Mouse (Mus musculus) stomach, postnatal 0 days (tissue): ENCODE measurements around the gene Git1. TPM values are rescaled to one million over a fixed set of nuclear protein-coding genes. Genes with fewer than 3 reads are reported as not detected.
"Not testable (repeated sequence)": the region's sequence is repeated elsewhere in the genome, so short reads cannot be mapped to it uniquely, and the experiment has no call there.

Source experiments
- ATAC-seq: fragments of 200-750 bp; cut with Nextera tagmentation; 2 replicates; pipeline ENCODE4 v1.8.0; 2017; ENCODE audit not compliant: low FRiP score, low TSS enrichment
- DNase-seq: peaks from one replicate; pipeline ENCODE4 v3.0.0-alpha.2; 2016; ENCODE audit warnings: low spot score
- H3K27ac ChIP-seq: fragments of 300-500 bp; sonication (generic); replicated peaks from 2 replicates; pipeline ENCODE4 v1.5.1; 2014; ENCODE audit warnings: mild to moderate bottlenecking, control low read depth
- H3K27me3 ChIP-seq: fragments of 300-500 bp; sonication (generic); 2 replicates; pipeline ENCODE4 v1.6.1; 2014; ENCODE audit warnings: low read length; ENCODE audit not compliant: control insufficient read depth, insufficient read depth
- H3K36me3 ChIP-seq: fragments of 300-500 bp; sonication (generic); 2 replicates; pipeline ENCODE4 v1.6.1; 2014; ENCODE audit warnings: low read length, mixed read lengths; ENCODE audit not compliant: control insufficient read depth, insufficient read depth
- H3K4me1 ChIP-seq: fragments of 300-500 bp; sonication (generic); replicated peaks from 2 replicates; pipeline ENCODE4 v1.6.1; 2014; ENCODE audit warnings: antibody characterized with exemption; ENCODE audit not compliant: control insufficient read depth, insufficient read depth
- H3K4me2 ChIP-seq: fragments of 300-500 bp; sonication (generic); replicated peaks from 2 replicates; pipeline ENCODE4 v1.6.1; 2014; ENCODE audit warnings: low read depth, mild to moderate bottlenecking, control low read depth, moderate library complexity
- H3K4me3 ChIP-seq: fragments of 300-500 bp; sonication (generic); 2 replicates; pipeline ENCODE4 v1.5.1; 2014; ENCODE audit warnings: low read depth, low read length, control low read depth
- H3K9ac ChIP-seq: fragments of 300-500 bp; sonication (generic); 2 replicates; pipeline ENCODE4 v1.6.1; 2014; ENCODE audit warnings: mild to moderate bottlenecking, low read length, control low read depth, mixed read lengths
- H3K9me3 ChIP-seq: fragments of 300-500 bp; sonication (generic); 2 replicates; pipeline ENCODE4 v1.6.1; 2016; ENCODE audit warnings: low read length; ENCODE audit not compliant: control insufficient read depth
- CTCF ChIP-seq: IDR thresholded peaks from 2 replicates; pipeline ENCODE4 v1.5.1; 2016; ENCODE audit warnings: antibody characterized with exemption, low read depth, mild to moderate bottlenecking, moderate library complexity
- EP300 ChIP-seq: optimal IDR thresholded peaks from 2 replicates; pipeline ENCODE3; 2016; ENCODE audit warnings: antibody characterized with exemption
- WGBS: fragments of 180-500 bp; shearing (Covaris S2); extraction: QIAGEN DNeasy Blood & Tissue Kit; methylation state at CpG from one replicate; pipeline ENCODE4 v1.1.7; 2014; 5-methylcytosine and 5-hydroxymethylcytosine counted together
- polyA plus RNA-seq: library from polyadenylated mRNA; unstranded; fragments of >200 nt; fragmentation: Nextera tagmentation; extraction: Ambion mirVana; gene quantifications from 2 replicates; pipeline ENCODE4 v1.2.1, GENCODE M21; 2015

The Git1 gene
- polyA plus RNA-seq, 1 experiment from 2014 or later: 5.9 TPM

DNA sequence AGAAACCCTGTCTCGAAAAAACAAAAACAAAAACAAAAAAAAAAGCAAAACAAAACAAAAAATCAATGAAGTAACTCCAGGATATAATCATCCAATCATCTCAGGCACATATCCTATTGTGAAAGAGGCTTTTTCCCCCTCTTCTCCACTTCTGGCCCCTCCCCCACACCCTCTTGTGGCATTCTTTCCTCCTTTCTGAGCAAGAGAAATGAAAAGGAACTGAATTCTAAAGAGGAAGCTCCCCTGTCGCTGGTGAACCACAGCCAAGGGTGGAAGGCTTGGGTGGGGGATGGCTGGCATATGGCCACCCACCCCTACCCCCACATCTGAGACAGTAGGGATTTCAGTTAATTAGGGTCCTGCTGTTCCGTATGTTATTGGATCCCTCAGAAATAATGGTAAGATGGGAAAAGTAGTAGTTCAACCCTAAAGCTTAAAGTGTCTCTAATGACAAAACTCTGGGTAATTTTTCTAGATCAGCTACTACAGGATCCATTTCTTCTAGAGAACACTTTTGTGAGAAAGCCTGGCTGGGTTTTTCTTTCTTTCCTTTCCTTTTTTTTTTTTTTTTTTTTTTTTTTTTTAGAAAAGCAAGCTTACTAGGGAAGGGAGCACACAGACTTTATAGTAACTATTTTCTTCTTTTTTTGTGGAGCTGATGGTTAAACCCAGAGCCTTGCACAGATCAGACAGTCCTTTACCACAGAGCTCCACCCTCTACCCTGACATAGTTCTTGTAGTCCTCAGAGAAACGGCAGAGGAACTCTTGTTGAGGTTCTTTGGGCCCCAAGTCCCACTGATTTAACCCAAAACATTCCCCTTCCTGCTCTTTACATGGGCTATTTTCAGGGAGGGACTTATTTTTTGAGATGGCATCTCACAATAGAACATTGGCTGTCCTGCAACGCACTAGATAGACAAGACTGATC, 27.5 kb downstream of the Git1 start:
- ATAC-seq (no peak), DNase-seq (no peak)
- Histone ChIP-seq H3K36me3 (no peaks in the 10 kb centered on the region), H3K27me3 (no peaks in the 10 kb centered on the region), H3K9me3 (no peaks in the 10 kb centered on the region), H3K4me2 (no peak overlapping the region), H3K4me1 (no peaks in the 10 kb centered on the region), H3K27ac (no peak overlapping the region), H3K4me3 (no peak overlapping the region), H3K9ac (no peak overlapping the region)
- 52% methylated on average over 5 of the region's 5 CpGs for WGBS
- TF ChIP-seq CTCF: no peak
- no peak for TF ChIP-seq EP300

DNA sequence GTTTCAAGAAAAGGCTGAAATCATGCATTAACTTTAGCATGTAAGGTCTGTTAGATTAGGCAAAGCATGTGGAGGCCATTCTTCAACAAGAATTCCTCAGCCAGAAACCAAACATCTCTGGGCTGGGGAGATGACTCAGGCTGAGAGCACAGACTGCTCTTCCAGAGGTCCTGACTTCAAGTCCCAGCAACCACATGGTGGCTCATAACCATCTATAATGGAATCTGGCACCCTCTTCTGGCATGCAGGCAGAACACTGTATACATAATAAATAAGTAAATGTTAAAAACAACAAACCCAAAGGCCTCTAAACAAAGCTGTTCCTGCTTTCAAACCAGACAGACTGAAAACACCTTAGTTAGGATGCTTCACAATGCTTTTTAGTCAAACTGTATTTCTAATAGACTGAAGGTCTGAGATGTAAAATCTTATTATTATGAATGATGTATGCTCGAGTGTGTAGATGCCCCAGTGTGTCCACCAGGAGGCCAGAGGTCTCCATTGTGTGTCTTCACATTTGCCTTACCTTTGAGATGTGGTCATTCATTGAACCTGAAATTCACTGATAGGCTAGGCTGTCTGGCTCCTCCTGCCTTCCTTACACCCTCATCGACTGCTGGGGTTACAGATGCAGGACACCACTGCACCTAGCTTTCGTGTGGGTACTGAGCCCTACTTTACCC, 32.6 kb downstream of the Git1 start:
- no peaks in the 10 kb centered on the region for H3K36me3 ChIP-seq
- no peak for TF ChIP-seq EP300
- no peak for TF ChIP-seq CTCF
- 78% methylated on average over 3 of the region's 3 CpGs for WGBS
- no peak overlapping the region for H3K4me3 ChIP-seq
- H3K9me3 ChIP-seq: no peaks in the 10 kb centered on the region
- no peaks in the 10 kb centered on the region for H3K27me3 ChIP-seq
- H3K9ac ChIP-seq: no peak overlapping the region
- ATAC-seq (no peak), DNase-seq (no peak)
- no peak overlapping the region for H3K4me2 ChIP-seq
- no peaks in the 10 kb centered on the region for H3K4me1 ChIP-seq
- H3K27ac ChIP-seq: no peak overlapping the region

DNA sequence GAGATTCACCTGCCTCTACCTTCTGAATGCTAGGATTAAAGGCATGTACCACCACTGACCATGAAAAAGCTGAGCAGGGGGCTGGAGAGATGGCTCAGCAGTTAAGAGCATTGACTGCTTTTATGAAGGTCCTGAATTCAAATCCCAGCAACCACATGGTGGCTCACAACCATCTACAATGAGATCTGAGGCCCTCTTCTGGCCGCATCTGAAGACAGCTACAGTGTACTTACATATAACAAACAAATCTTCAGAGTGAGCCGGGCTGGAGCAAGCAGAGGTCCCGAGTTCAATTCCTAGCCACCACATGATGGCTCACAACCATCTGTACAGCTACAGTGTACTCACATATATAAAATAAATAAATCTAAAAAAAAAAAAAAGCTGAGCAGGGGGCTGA, 35.1 kb downstream of the Git1 start:
- TF ChIP-seq CTCF: peak; percentile 20; the same call in 1 of the 2 replicates
- ATAC-seq, H3K4me2 ChIP-seq, H3K27me3 ChIP-seq, H3K9me3 ChIP-seq, H3K4me1 ChIP-seq, DNase-seq, H3K9ac ChIP-seq, H3K4me3 ChIP-seq, H3K27ac ChIP-seq, H3K36me3 ChIP-seq: not testable (repeated sequence)
- WGBS: 85% methylated on average over 3 of the region's 3 CpGs

DNA sequence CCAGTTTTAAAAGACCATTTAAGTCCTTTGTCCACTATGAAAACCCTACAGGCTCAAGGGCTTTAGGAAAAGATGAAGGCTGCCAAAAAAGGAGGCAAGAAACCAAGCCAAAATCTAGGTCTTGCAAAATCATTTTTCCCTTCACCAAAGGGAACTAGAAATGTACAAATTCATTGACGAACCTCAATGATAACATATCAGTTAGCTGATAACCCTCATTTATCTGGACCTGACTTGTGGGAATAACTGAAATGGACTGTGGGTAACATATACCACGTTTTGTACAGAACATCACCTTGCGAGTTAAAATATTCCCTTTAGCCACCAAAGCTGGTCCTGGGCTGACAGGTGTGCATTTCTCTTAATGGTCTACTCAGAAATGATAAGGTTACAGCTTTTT, 36.3 kb downstream of the Git1 start:
- Histone ChIP-seq H3K4me1 (no peaks in the 10 kb centered on the region), H3K9me3 (no peaks in the 10 kb centered on the region), H3K9ac (no peak overlapping the region), H3K4me3 (no peak overlapping the region), H3K4me2 (no peak overlapping the region), H3K27ac (no peak overlapping the region), H3K27me3 (no peaks in the 10 kb centered on the region), H3K36me3 (no peaks in the 10 kb centered on the region)
- ATAC-seq (no peak), DNase-seq (no peak)
- WGBS: 65% methylated on average over 3 of the region's 3 CpGs
- TF ChIP-seq EP300 (no peak), CTCF (no peak)

DNA sequence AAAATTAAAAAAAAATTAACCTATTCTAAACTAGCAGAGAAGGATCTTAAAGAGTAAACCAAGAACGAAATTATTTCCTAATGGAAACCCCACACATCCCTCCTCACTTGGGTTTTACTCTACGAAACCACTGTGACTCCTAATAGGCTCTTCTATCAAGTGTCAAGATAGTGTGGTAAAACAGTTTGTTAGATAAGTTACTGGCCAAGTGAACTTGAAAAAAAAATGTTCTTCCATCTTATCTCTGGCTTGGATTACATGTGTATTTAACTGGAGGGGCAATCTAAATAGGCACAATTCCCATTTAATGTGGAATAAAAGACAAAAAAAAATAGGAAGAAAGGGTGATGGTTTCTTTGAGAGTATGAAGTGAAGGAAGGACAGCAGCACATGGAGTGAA, 37.5 kb downstream of the Git1 start:
- Histone ChIP-seq H3K27ac (no peak overlapping the region), H3K27me3 (no peaks in the 10 kb centered on the region), H3K36me3 (no peaks in the 10 kb centered on the region), H3K4me3 (no peak overlapping the region), H3K9me3 (no peaks in the 10 kb centered on the region), H3K9ac (no peak overlapping the region), H3K4me2 (no peak overlapping the region), H3K4me1 (no peaks in the 10 kb centered on the region)
- no peak for TF ChIP-seq CTCF
- TF ChIP-seq EP300: no peak
- WGBS: 84% methylated on average over 2 of the region's 2 CpGs
- no peak for DNase-seq
- ATAC-seq: no peak
